20 mouse cellular contexts compared by ENCODE assay signal in genomic region chr16:4366671-4367070, GRCm38 (mm10).
"Had no signal": no experiment of that assay in that cellular context is flagged by ENCODE, and none has a peak within 500 bp of the region (broad histone marks: within the 10 kb centered on the region; RNA-seq: fewer than 3 reads in every experiment).

No protein-coding gene starts in this region.

- H3K27ac ChIP-seq: heart, embryonic 13.5 days; heart, embryonic 15.5 days; hindbrain, embryonic 13.5 days; hindbrain, embryonic 15.5 days; hindbrain, postnatal 0 days; kidney, embryonic 15.5 days; kidney, postnatal 0 days; limb, embryonic 13.5 days had no signal

- DNase-seq: forebrain, postnatal 0 days; gastrocnemius, postnatal 14 days; heart, adult 18-20 months; heart, postnatal 36 days; kidney, adult 11 months; kidney, adult 2 months; kidney, adult 9 months; kidney, postnatal 14 days; layer of hippocampus, adult 9-11 months; layer of hippocampus, postnatal 36 days; left cerebral cortex, postnatal 4 days had no signal

- H3K36me3 ChIP-seq: heart, embryonic 13.5 days; heart, embryonic 15.5 days; hindbrain, embryonic 13.5 days; hindbrain, embryonic 15.5 days; kidney, embryonic 15.5 days; limb, embryonic 13.5 days; limb, embryonic 15.5 days had no signal

- H3K4me3 ChIP-seq: heart, embryonic 13.5 days; heart, embryonic 15.5 days; hindbrain, embryonic 13.5 days; hindbrain, embryonic 15.5 days; kidney, embryonic 15.5 days; limb, embryonic 13.5 days; limb, embryonic 15.5 days had no signal

- H3K27me3 ChIP-seq: heart, embryonic 13.5 days; heart, embryonic 15.5 days; hindbrain, embryonic 13.5 days; hindbrain, embryonic 15.5 days; kidney, embryonic 15.5 days; limb, embryonic 13.5 days; limb, embryonic 15.5 days had no signal

- H3K4me1 ChIP-seq: hindbrain, embryonic 15.5 days had no signal
